Mouse (Mus musculus): ENCODE measurements around the gene Elk3.

DNA sequence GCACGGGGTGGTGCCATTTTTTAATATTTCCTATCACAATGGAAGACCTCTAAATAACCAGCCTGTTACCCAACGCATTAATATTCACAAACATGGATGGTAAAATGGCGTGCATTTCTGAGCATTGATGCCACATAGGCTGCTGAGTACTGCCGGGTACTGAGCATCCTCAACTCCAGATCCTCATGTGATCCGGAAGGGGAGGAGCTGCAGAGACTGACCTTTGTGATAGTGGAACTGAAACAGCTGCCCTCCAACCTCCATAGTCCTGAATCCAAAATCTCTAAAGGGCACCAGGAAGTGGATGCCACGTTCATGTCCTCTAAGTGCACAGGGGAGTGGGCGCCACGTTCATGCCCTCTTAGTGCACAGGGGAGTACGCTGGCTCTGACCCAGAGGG lies 31.9 kb downstream of the Elk3 start:
- TF ChIP-seq CTCF (IDR thresholded peaks at IDR 0.05; ENCODE audit: low read depth, low read length) (no peak), POLR2AphosphoS5 (IDR thresholded peaks at IDR 0.05; ENCODE audit: insufficient replicate concordance, low read depth, low read length) (no peak), GATA1 (IDR thresholded peaks at IDR 0.05; ENCODE audit: borderline replicate concordance, low read length) (no peak), TAL1 (conservative IDR thresholded peaks at IDR 0.05; ENCODE audit: low read depth, low read length) (no peak)

Data from G1E (cell line).